Mouse (Mus musculus): Measurements from ENCODE around the gene Ankrd13d.

Ankrd13d gene

GRCm38 (mm10) chr19:4264171-4264780 is 18.7 kb downstream of the Ankrd13d start:
- in situ Hi-C loops (cut with MboI), result no loop called here

- in situ Hi-C loops (cut with MboI), result no loop called here
These were observed 19.2 kb downstream of the Ankrd13d start for GRCm38 (mm10) chr19:4263702-4264101.

- in situ Hi-C loops (cut with MboI), result no loop called here
These were observed 20.2 kb downstream of the Ankrd13d start for GRCm38 (mm10) chr19:4262756-4263155.

DNA sequence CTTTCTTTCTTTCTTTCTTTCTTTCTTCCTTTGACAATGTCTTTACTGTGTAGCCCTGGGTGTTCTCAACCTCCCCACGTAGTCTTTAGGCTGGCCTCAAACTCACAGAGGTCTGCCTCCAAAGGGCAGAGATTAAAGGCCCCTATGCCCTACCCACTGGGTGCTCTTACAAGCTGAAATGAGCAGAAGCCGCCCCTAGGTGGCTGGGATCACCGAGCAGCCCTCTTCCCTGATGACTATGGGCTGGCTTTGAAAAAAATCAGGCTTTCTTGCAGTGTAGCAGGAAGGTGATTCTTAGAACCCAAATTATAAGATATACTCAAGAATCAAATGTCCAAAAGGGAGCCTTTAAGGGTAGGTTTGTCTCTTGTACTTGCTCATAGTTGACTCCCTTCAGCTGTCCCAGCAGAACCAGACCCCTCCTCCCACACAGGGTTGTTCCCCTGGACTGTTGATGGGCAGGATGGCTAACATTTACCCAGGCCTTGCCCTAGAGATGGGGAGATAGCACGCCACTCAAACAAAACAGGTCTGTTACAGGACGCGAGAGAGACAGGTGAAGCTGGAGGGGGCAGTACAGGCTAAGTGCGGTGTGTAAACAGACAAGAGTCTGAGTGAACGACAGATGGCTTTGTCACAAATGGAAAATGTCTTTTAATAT is 21.8 kb downstream of the Ankrd13d start:
- in situ Hi-C loops (cut with MboI), result no loop called here

DNA sequence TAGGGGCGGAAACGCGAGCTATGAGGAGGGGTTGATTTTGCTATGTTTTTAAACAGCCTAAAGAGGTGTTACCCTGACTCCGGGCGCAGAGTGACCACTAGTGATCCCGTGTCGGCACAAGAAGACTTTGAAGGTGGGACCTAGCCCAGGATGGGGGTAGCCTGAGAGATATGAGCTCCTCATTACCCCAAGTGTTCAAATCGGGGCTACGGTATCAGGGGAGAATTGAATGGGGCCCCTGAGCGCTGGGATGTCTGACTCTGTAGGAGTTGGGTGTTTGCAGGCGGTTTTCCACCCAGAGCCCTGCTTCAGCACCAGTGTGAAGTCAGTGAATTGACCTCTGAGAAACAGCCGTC is 25.1 kb downstream of the Ankrd13d start:
- in situ Hi-C loops (cut with MboI), result loop anchor here (5.0 to 10.0 kb wide), 2 partner anchors 34 to 57 kb away; no protein-coding TSS in a partner anchor

DNA sequence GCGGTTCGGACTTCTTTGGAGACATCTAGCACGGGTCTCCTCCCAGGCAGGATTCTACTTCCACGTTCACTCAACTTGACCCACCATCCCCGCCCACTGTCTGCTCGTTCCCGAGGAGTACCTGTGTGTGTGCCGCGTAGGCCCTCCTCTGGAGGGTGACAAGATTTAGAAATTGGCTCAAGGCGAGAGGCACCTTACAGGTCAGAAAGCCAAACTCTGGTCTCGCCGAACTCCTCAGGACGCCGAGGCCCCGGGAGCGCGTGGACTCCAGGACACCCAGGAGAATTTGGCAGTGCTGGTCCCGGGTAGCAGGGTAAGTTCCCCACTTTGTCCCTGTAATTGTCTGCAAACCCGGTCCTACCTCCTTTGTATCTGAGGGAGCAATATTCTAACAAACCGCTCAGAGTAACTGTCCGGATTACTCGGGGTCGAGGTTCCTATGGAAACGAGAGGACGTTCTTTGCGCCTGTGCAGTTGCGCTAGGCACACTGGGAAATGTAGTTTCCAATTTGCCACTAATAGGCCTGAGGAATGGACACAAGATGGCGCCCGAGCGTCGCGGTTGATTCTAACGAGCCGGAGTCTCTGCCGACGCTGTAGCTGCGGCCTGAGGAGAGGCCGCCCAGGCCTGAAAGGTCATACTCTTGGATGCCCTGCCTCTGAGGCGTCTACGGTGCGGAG is 25.6 kb downstream of the Ankrd13d start:
- in situ Hi-C loops (cut with MboI), result loop anchor here (5.0 to 10.0 kb wide), 2 partner anchors 35 to 57 kb away; no protein-coding TSS in a partner anchor

DNA sequence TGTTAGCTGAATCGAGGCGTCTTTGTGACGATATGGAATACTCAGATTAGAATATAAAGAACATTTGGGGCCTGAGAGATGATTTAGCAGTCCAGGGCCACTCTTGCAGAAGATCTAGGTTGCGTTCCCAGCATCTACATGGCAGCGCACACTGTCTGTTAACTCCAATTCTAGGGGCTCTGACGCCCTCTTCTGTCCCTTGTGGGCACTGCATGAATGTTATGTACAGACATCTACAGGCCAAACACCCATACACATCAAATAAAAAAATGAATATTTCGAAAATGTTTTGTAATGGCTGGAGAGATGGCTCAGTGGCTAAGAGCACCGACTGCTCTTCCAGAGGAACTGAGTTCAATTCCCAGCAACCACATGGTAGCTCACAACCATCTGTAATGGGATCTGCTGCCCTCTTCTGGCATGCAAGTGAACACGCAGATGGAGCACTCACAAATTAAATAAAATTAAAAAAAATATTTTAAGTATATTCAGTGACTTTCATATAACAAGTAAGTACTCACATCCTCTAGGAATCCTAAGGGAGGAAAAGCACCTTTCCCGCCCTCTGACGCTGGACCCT is 27.3 kb downstream of the Ankrd13d start:
- in situ Hi-C loops (cut with MboI), result loop anchor here (5.0 to 10.0 kb wide), 2 partner anchors 37 to 59 kb away; no protein-coding TSS in a partner anchor

DNA sequence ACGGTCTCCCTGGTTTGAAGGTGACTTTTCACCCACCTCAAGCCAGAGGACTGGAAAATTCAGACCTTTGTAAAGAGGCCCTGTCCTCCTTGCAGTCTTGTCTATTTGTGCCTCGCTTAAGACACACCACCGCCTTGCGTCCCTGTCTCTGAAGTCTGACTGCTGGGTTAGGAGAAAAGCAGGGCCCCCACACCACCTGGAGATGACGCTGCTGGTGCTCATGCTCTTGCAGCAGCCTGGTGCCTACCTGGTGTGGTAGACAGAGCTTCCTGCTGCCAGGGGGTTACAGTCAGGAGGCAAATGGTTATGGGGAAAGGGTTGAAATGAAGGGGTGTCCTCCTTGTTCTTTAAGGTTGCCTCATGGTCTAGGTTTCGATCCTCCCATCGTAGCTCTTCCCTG is 28.7 kb downstream of the Ankrd13d start:
- in situ Hi-C loops (cut with MboI), result loop anchor here (10.0 kb wide), 1 partner anchor 61 kb away; no protein-coding TSS in a partner anchor

GRCm38 (mm10) chr19:4248683-4249082 is 34.3 kb downstream of the Ankrd13d start:
- in situ Hi-C loops (cut with MboI), result loop anchor here (5.0 kb wide), 1 partner anchor 41 kb away; no protein-coding TSS in a partner anchor

DNA sequence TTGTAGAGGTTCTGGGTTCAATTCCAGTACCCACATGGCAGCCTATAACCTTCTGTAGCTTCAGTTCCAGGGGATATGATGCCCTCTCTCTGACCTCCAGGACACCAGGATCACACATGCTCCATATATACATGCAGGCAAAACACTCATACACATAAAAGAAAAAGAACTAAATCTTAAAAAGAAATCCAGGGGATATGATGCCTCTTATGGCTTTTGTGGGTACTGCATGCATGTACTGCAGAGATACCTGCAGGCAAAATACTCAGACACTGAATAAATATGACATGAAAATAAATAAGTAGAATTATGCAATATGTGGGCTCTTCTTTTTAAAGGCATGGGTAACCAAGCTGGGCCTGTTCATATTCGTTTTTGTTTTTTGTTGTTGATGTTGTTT is 35.9 kb downstream of the Ankrd13d start:
- in situ Hi-C loops (cut with MboI), result loop anchor here (5.0 kb wide), 1 partner anchor 40 kb away; no protein-coding TSS in a partner anchor

DNA sequence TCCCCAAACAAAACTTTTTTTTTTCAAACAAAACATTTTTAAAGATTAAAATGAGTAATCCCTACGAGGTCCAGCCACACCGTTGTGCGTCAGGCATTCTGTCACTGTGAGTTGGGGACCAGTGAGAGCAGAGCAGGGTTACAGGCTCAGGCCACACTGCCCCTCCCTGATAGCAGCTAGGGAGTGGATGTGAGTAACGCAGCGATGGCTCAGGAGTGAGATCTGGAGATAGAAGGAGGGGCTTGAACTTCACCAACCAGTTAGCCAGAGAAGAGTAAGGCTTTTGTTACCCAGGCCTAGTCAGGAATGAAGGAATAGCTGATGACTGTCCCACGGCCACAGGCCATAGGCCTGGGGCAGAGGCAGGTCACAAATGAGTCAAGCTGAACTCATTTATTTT is 38.2 kb downstream of the Ankrd13d start:
- in situ Hi-C loops (cut with MboI), result loop anchor here (5.0 kb wide), 1 partner anchor 37 kb away; no protein-coding TSS in a partner anchor

GRCm38 (mm10) chr19:4242416-4242815 is 40.5 kb downstream of the Ankrd13d start:
- in situ Hi-C loops (cut with MboI), result no loop called here

DNA sequence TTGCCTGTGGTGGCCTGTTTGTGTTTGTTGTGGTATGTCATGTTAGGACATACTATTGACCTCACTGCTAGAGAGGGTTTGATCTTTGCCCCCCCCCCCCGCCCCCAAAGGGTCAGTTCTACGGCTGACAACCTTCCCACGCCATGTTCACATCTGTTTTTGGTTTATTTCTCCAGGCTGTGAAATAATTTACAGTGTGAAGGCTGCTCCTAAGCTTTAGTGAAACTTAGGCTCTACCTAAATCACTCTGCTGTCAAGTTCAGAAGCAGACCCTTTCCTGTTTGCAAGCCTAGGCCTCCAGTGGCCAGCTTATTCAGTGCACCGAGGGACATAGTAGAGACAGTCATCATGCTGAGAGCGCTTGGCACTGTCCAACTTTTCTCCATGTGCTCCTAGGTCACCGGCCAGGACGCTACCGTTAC is 42.7 kb downstream of the Ankrd13d start:
- in situ Hi-C loops (cut with MboI), result no loop called here

DNA sequence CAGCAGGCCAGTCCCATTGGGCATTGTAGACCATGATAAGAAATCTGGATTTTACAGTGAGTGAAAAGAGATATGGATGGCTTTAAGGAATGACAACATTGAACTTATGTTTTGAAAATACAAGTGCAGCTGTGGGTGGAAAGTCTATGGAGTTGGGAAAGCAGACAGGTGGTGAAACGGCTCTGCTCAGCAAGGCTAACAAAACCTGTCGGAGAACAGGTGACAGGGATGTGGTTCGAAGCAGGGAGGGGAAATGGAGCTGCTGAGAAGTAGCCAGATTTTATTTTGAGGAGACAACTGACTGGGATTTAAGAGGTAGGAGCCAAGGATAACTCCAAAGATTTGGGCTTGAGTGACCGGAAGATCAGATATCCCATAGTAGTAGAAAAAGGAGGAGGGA is 48.4 kb downstream of the Ankrd13d start:
- in situ Hi-C loops (cut with MboI), result no loop called here

DNA sequence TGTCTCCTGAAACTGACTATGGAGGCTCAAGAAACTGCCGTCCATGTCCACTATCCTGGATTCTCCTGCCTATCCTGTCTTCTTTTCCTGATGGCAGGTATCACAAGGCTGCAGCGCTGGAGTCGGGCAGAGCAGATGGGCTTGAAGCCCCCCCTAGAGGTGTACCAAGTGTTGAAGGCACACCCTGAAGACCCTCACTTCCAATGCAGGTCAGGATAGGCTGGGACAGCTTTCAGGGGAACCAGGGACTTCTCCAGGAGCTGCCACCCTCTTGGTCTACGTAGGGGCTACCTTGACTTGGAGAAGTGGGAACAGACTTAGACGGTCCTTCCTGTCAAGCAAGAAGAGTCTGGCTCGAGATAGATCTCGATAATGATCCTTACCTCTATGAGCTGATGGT is 50.3 kb downstream of the Ankrd13d start:
- in situ Hi-C loops (cut with MboI), result no loop called here

- in situ Hi-C loops (cut with MboI), result no loop called here
These were observed 50.8 kb downstream of the Ankrd13d start for GRCm38 (mm10) chr19:4232186-4232572.

GRCm38 (mm10) chr19:4231253-4232185 is 51.4 kb downstream of the Ankrd13d start, which contains the start of gene Pold4:
Gene Pold4 (plus strand): TSS chr19:4231899.
- in situ Hi-C loops (cut with MboI), result no loop called here

- in situ Hi-C loops (cut with MboI), result no loop called here
These were observed 52.5 kb downstream of the Ankrd13d start for GRCm38 (mm10) chr19:4230415-4230814.

DNA sequence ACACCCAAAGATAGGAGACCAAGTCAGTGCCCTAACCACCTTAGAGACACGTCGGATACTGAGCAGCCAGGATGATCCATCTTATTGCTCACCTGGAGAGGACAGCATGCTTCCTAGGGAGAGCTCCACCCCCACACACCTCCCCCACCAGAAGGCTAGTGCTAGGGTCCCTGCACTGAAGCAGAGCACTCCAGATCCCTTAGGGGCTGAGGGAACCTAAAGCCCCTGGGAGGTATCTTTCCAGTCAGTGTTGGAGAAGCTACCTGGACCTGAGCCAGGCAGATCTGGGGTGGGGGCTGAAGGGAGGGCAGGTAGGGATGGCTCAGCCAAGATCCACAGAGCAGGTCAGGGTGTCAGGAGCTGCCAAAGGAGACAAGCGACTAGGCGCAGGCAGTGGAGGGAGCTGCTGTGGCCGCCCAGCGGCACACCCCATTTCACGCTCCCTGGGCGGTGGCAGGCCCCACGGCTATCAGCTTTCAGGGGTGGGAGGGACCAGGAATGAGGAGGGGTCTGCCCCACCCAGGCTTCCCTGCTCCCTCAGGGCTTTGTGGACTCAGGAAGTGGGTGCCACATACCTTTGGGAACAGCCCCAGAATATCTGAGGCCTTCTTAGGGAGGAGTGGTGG is 53.4 kb downstream of the Ankrd13d start:
- in situ Hi-C loops (cut with MboI), result no loop called here

GRCm38 (mm10) chr19:4228891-4229290 is 54.0 kb downstream of the Ankrd13d start:
- in situ Hi-C loops (cut with MboI), result no loop called here
